Mouse (Mus musculus) neural tube, embryonic 12.5 days (tissue): ENCODE measurements around the gene Hcrtr1. TPM values are rescaled to one million over a fixed set of nuclear protein-coding genes. Genes with fewer than 3 reads are reported as not detected.

Source experiments
- ATAC-seq: fragments of 200-750 bp; cut with Nextera tagmentation; 2 replicates; pipeline ENCODE4 v1.8.0; 2017; ENCODE audit warnings: low read depth, mild to moderate bottlenecking, moderate TSS enrichment, moderate library complexity; ENCODE audit not compliant: low FRiP score
- H3K27ac ChIP-seq: fragments of 300-500 bp; sonication (generic); 2 replicates; pipeline ENCODE4 v1.5.1; 2016
- H3K27me3 ChIP-seq: fragments of 300-500 bp; sonication (generic); replicated peaks from 2 replicates; pipeline ENCODE4 v1.6.1; 2016; ENCODE audit warnings: mild to moderate bottlenecking
- H3K36me3 ChIP-seq: fragments of 300-500 bp; sonication (generic); 2 replicates; pipeline ENCODE4 v1.6.1; 2016; ENCODE audit warnings: mild to moderate bottlenecking
- H3K4me1 ChIP-seq: fragments of 300-500 bp; sonication (generic); 2 replicates; pipeline ENCODE4 v1.6.1; 2016
- H3K4me2 ChIP-seq: fragments of 300-500 bp; sonication (generic); replicated peaks from 2 replicates; pipeline ENCODE4 v1.6.1; 2016; ENCODE audit warnings: mild to moderate bottlenecking
- H3K4me3 ChIP-seq: fragments of 300-500 bp; sonication (generic); 2 replicates; pipeline ENCODE4 v1.5.1; 2016
- H3K9ac ChIP-seq: fragments of 300-500 bp; sonication (generic); 2 replicates; pipeline ENCODE4 v1.6.1; 2016; ENCODE audit warnings: mild to moderate bottlenecking
- H3K9me3 ChIP-seq: fragments of 300-500 bp; sonication (generic); 2 replicates; pipeline ENCODE4 v1.6.1; 2016; ENCODE audit warnings: mild to moderate bottlenecking
- WGBS: fragments of 180-500 bp; shearing (Covaris S2); methylation state at CpG from one replicate; pipeline ENCODE4 v1.1.7; 2016; 5-methylcytosine and 5-hydroxymethylcytosine counted together
- polyA plus RNA-seq: library from polyadenylated mRNA; unstranded; fragments of >200 nt; fragmentation: Nextera tagmentation; extraction: Ambion mirVana; gene quantifications from 2 replicates; pipeline ENCODE4 v1.2.1, GENCODE M21; 2016

Hcrtr1 gene
- polyA plus RNA-seq, 1 experiment from 2014 or later, result 0.62 TPM

GRCm38 (mm10) chr4:130081345-130082190, 57.6 kb downstream of the Hcrtr1 start:
- no peak overlapping the region for H3K4me2 ChIP-seq
- H3K27me3 ChIP-seq, result peaks cover 4% of the 10 kb centered on the region
- H3K36me3 ChIP-seq, result no peaks in the 10 kb centered on the region
- no peak overlapping the region for H3K4me3 ChIP-seq
- no peak for ATAC-seq
- 84% methylated on average over 19 of the region's 19 CpGs for WGBS
- no peak overlapping the region for H3K27ac ChIP-seq
- no peaks in the 10 kb centered on the region for H3K9me3 ChIP-seq
- peaks cover 3% of the 10 kb centered on the region; the same call in 1 of the 2 replicates for H3K4me1 ChIP-seq
- H3K9ac ChIP-seq, result no peak overlapping the region

Other genes with a start within 250 kb of the Hcrtr1 start
- gene Spocd1, start 210.1 kb downstream of the Hcrtr1 start, polyA plus RNA-seq, result not detected in 2 replicates
- gene Adgrb2, start 154.5 kb downstream of the Hcrtr1 start, polyA plus RNA-seq, result 9.1 and 11.1 TPM in 2 replicates
- 12.7 and 12.8 TPM in 2 replicates for gene Col16a1, start 91.5 kb downstream of the Hcrtr1 start, polyA plus RNA-seq
- 64.8 and 66.7 TPM in 2 replicates for gene Pef1, start 36.8 kb downstream of the Hcrtr1 start, polyA plus RNA-seq
- gene Tinagl1, start 35.8 kb upstream of the Hcrtr1 start, polyA plus RNA-seq, result 5.0 and 5.5 TPM in 2 replicates
- gene Gm853, start 83.0 kb upstream of the Hcrtr1 start, polyA plus RNA-seq, result not detected in 2 replicates
- 61.3 and 71.6 TPM in 2 replicates for gene Serinc2, start 139.8 kb upstream of the Hcrtr1 start, polyA plus RNA-seq
- gene Fabp3, start 169.2 kb upstream of the Hcrtr1 start, polyA plus RNA-seq, result 49.1 and 54.7 TPM in 2 replicates
- gene Gm10570, start 169.3 kb upstream of the Hcrtr1 start, polyA plus RNA-seq, result 0.59 TPM in 1 of 2 replicates, not detected in the other
- gene Zcchc17, start 220.6 kb upstream of the Hcrtr1 start, polyA plus RNA-seq, result 70.3 and 75.7 TPM in 2 replicates
- 160 and 166 TPM in 2 replicates for gene Snrnp40, start 220.8 kb upstream of the Hcrtr1 start, polyA plus RNA-seq